Mouse (Mus musculus) G1E-ER4 (cell line): ENCODE results near the gene Rps6ka3. TPM values are rescaled to one million over a fixed set of nuclear protein-coding genes. Genes with fewer than 3 reads are reported as not detected.

Source experiments
- GATA1 ChIP-seq: IDR thresholded peaks from one replicate; pipeline ENCODE4 v1.8.0; 2012; ENCODE audit warnings: low read length, inconsistent platforms
- polyA plus RNA-seq: library from polyadenylated mRNA; stranded (reverse); fragments of >175 nt; gene quantifications from 2 replicates; pipeline ENCODE4 v1.2.3, GENCODE M21; 2012

The Rps6ka3 gene
- polyA plus RNA-seq, 1 experiment: 5.7 TPM

GRCm38 (mm10) chrX:159414829-159415673 is 204.9 kb downstream of the Rps6ka3 start:
- no peak for TF ChIP-seq GATA1

Other genes starting within 250 kb of the Rps6ka3 start
- 727 and 748 TPM in 2 replicates for gene Eif1ax, start 161.9 kb downstream of the Rps6ka3 start, polyA plus RNA-seq
- not detected in 2 replicates for gene Map7d2, start 204.3 kb downstream of the Rps6ka3 start, polyA plus RNA-seq